Mouse (Mus musculus): ENCODE data around the gene Ctdnep1. TPM values are rescaled to one million over a fixed set of nuclear protein-coding genes. Genes with fewer than 3 reads are reported as not detected.

The Ctdnep1 gene
- polyA plus RNA-seq, 1 experiment from 2014 or later, result 20.7 TPM

DNA sequence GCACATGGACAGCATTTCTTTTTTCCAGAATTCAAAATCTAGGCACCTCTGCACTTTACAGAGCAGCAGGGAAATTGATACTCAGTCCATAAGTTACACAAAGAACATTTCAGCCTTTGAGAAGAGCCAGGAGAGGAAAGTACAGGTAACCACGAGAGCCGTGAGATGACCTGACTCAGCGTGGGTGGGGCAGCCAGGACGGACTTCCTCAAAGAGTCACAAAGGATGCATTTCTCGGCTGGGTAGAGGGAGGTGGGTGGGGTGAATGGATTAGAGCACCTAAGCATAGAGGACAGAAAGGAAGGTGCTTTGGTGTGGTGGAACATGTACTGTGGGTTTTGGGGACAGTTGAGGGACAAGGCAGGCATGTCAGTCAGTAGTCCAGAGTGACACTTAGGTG lies 19.1 kb upstream of the Ctdnep1 start:
- Histone ChIP-seq H3K27me3 (replicated peaks; ENCODE audit: control insufficient read depth, insufficient read depth, low read length) (peaks cover 15% of the 10 kb centered on the region), H3K4me1 (ENCODE audit: control insufficient read depth, insufficient read depth, low read length) (peaks cover 9% of the 10 kb centered on the region; the same call in 1 of the 2 replicates), H3K9ac (ENCODE audit: low read depth, low read length) (peak overlapping the region; percentile 43; the same call in 1 of the 2 replicates), H3K4me3 (ENCODE audit: low read length) (no peak overlapping the region), H3K4me2 (ENCODE audit: low read depth, low read length) (peak overlapping the region; percentile 12; the same call in 1 of the 2 replicates), H3K36me3 (ENCODE audit: control insufficient read depth, insufficient read depth, low read length) (no peaks in the 10 kb centered on the region), H3K27ac (ENCODE audit: low read length) (peak overlapping the region; percentile 92), H3K9me3 (ENCODE audit: control insufficient read depth, low read length) (no peaks in the 10 kb centered on the region)
- WGBS, result 25% methylated on average over 5 of the region's 5 CpGs
- ATAC-seq, result peak; percentile 39

DNA sequence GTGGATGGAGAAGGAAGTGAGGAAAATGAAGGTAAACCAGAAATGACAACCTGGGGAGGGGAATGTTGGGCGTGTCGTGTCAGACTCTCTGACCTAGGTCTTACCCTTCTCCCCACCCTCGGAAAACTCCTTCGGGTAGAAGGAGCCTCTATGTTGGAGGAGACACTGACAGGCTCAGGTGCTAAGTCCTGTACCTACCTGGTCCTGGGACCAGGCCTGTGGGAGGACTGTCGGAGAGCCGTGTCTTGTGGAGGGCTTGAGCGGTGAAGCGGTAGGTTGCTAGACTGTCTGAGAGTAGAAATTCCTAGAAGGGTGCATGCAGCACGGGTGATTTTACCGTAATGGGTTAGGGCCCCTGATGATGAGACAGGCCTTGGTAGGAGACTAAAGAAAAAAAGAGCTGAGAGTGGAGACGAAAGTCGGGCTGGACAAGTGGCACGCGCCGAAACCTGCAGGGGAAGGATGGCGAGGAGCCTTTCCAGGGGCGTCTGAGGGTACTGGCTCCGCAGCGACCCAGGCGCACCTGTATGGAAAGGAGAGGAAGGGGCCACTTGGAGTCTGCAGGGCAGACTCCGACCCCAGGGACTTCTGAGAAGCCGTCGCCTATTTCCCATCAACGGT lies 16.2 kb upstream of the Ctdnep1 start, which contains the start of gene Cldn7:
TSS of gene Cldn7 (plus strand) at position 130 of the 621 bp plus-strand sequence.
- Histone ChIP-seq H3K9ac (ENCODE audit: low read depth, low read length) (peak within 1 kb of the TSS; percentile 81), H3K27ac (ENCODE audit: low read length) (peak within 1 kb of the TSS; percentile 97), H3K27me3 (replicated peaks; ENCODE audit: control insufficient read depth, insufficient read depth, low read length) (peaks cover 15% of the 10 kb centered on the region), H3K4me3 (ENCODE audit: low read length) (peak within 1 kb of the TSS; percentile 62), H3K4me1 (ENCODE audit: control insufficient read depth, insufficient read depth, low read length) (peaks cover 13% of the 10 kb centered on the region), H3K9me3 (ENCODE audit: control insufficient read depth, low read length) (no peaks in the 10 kb centered on the region), H3K36me3 (ENCODE audit: control insufficient read depth, insufficient read depth, low read length) (no peaks in the 10 kb centered on the region), H3K4me2 (ENCODE audit: low read depth, low read length) (peak within 1 kb of the TSS; percentile 47)
- 7% methylated on average over 24 of the region's 24 CpGs for WGBS
- no peak for ATAC-seq

DNA sequence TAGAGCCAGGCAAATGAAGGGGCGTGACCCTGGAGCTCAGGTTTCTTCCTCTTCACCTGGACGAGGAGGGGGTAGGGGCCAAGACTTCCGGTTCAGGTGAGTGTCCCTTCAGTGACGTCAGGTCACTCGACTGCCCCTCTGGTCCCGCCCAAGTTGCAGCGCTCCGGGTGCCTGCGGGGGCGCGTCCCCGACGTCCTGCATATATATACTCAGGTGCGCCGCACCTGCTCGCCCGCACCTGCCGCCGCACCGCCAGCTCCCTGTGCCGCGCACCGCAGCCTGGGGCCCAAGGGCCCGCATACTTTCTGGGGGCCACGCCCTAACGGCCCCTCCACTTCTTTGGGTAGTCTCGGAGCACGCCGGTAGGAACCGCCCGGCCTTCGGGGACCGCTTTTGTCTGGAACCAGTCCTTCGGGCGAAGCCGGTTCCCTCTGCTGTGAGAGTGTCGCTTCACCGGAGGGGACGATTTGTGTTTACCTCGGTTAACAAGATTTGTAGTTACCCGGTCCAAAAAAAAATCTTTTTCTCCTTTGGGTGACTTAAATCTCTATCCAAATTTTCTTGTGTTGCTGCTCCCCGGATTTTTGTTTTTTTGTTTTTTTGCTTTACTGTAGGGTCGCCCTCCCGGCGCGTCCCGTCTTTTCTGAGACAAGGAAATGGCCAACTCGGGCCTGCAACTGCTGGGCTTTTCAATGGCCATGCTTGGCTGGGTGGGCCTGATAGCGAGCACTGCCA lies 15.5 kb upstream of the Ctdnep1 start:
- H3K4me3 ChIP-seq (ENCODE audit: low read length), result peak overlapping the region; percentile 62
- peak overlapping the region; percentile 50; the same call in 1 of the 2 replicates for H3K4me2 ChIP-seq (ENCODE audit: low read depth, low read length)
- H3K9ac ChIP-seq (ENCODE audit: low read depth, low read length), result peak overlapping the region; percentile 81
- peak overlapping the region; percentile 97 for H3K27ac ChIP-seq (ENCODE audit: low read length)
- H3K9me3 ChIP-seq (ENCODE audit: control insufficient read depth, low read length), result no peaks in the 10 kb centered on the region
- WGBS, result 2% methylated on average over 49 of the region's 49 CpGs
- H3K4me1 ChIP-seq (ENCODE audit: control insufficient read depth, insufficient read depth, low read length), result peaks cover 14% of the 10 kb centered on the region
- no peaks in the 10 kb centered on the region for H3K36me3 ChIP-seq (ENCODE audit: control insufficient read depth, insufficient read depth, low read length)
- H3K27me3 ChIP-seq (replicated peaks; ENCODE audit: control insufficient read depth, insufficient read depth, low read length), result peaks cover 15% of the 10 kb centered on the region
- ATAC-seq, result peak; percentile 68

DNA sequence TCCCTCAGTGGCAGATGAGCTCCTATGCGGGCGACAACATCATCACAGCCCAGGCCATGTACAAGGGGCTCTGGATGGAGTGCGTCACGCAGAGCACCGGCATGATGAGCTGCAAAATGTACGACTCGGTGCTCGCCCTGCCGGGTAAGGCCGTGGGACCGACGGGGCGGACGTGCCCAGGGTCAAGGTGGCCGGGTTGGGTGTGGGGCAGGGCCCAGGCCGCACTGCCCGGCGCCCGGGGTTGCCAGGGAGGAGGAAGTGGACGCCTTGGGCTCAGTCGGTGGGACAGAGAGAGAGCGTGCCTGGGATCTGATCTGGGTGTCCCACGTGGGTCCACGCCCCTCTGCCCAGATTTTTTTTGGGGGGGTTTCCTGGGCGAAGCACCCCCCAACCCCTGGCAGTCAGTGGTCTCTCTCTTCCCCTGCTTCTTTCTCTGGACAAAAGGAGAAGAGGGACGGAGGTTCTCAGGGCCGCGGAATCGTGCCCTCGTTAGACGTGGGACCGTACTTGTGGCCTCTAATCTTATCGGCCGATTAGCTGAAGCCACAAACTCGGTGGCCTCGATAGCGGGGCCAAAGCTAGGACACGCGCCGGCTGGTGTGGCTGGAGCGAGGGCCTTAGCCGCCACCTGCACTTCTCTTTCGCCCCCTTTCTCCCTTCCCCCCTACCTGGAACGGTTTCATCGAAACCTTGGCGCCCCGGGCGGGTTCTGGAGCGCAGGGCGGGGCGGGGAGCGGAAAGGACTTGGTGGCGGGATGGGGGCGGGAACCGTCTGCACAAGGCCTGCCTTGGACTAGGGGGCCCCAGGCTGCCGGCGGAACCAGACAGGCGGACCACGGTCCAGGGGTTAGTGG lies 14.7 kb upstream of the Ctdnep1 start:
- ATAC-seq, result peak; percentile 73
- no peaks in the 10 kb centered on the region for H3K36me3 ChIP-seq (ENCODE audit: control insufficient read depth, insufficient read depth, low read length)
- H3K4me3 ChIP-seq (ENCODE audit: low read length), result peak overlapping the region; percentile 62
- peak overlapping the region; percentile 97 for H3K27ac ChIP-seq (ENCODE audit: low read length)
- no peaks in the 10 kb centered on the region for H3K9me3 ChIP-seq (ENCODE audit: control insufficient read depth, low read length)
- 1% methylated on average over 55 of the region's 59 CpGs for WGBS
- H3K27me3 ChIP-seq (replicated peaks; ENCODE audit: control insufficient read depth, insufficient read depth, low read length), result peaks cover 15% of the 10 kb centered on the region
- peak overlapping the region; percentile 50 for H3K4me2 ChIP-seq (ENCODE audit: low read depth, low read length)
- peaks cover 12% of the 10 kb centered on the region for H3K4me1 ChIP-seq (ENCODE audit: control insufficient read depth, insufficient read depth, low read length)
- peak overlapping the region; percentile 81 for H3K9ac ChIP-seq (ENCODE audit: low read depth, low read length)

DNA sequence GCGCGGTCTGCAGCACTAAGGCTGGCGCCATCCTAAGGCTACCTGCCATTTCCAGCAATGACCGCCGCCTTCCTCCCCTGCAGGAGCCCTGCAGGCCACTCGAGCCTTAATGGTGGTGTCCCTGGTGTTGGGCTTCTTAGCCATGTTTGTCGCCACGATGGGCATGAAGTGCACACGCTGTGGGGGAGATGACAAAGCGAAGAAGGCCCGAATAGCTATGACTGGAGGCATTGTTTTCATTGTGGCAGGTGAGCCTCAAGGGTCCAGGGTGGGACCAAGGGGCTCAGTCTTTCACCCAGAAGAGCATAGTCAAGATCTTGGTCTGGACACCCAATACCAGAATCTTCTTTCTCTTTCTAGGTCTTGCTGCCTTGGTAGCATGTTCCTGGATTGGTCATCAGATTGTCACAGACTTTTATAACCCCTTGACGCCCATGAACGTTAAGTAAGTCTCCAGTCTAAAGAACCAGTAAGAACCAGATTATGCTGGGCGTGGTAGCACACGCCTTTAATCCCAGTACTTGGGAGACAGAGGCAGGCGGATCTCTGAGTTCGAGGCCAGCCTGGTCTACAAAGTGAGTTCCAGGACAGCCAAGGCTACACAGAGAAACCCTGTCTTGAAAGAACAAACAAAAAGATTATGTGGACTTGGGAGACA lies 14.0 kb upstream of the Ctdnep1 start:
- peaks cover 15% of the 10 kb centered on the region for H3K27me3 ChIP-seq (replicated peaks; ENCODE audit: control insufficient read depth, insufficient read depth, low read length)
- 28% methylated on average over 17 of the region's 17 CpGs for WGBS
- ATAC-seq, result no peak

DNA sequence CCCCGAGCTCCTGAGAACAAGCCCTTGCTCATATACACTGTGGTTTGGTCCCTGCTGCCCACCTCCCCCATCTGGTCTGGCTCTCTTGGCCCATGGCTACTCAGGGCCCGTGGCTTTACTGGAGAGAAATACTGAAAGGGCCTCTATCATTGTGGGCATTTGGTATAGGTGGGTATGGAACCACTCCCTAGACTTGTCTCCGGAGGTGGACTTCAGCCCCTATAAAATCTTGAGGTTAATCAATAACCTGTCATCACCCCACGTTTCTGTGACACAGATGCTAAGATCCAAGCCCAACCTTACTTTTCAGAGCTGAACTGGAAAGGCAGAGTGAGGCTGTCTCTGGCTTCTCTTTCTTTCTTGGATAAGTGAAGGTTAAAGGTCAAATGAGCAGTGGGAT lies 12.2 kb upstream of the Ctdnep1 start:
- peak overlapping the region; percentile 58 for H3K9ac ChIP-seq (ENCODE audit: low read depth, low read length)
- H3K4me3 ChIP-seq (ENCODE audit: low read length), result peak overlapping the region; percentile 62
- H3K27me3 ChIP-seq (replicated peaks; ENCODE audit: control insufficient read depth, insufficient read depth, low read length), result peaks cover 15% of the 10 kb centered on the region
- H3K4me2 ChIP-seq (ENCODE audit: low read depth, low read length), result peak overlapping the region; percentile 50; the same call in 1 of the 2 replicates
- peak overlapping the region; percentile 97 for H3K27ac ChIP-seq (ENCODE audit: low read length)
- ATAC-seq, result peak; percentile 66
- 52% methylated on average over 4 of the region's 4 CpGs for WGBS
- H3K4me1 ChIP-seq (ENCODE audit: control insufficient read depth, insufficient read depth, low read length), result peaks cover 12% of the 10 kb centered on the region
- H3K9me3 ChIP-seq (ENCODE audit: control insufficient read depth, low read length), result no peaks in the 10 kb centered on the region
- H3K36me3 ChIP-seq (ENCODE audit: control insufficient read depth, insufficient read depth, low read length), result 0 out of 2 replicates have a peak, but pooled peaks cover 2% of the 10 kb centered on the region

More for the DNA sequence above, 14.0 kb upstream of the Ctdnep1 start:
- Histone ChIP-seq H3K4me1 (ENCODE audit: control insufficient read depth, insufficient read depth, low read length) (peaks cover 12% of the 10 kb centered on the region), H3K4me3 (ENCODE audit: low read length) (peak overlapping the region; percentile 62), H3K27ac (ENCODE audit: low read length) (peak overlapping the region; percentile 97), H3K9ac (ENCODE audit: low read depth, low read length) (peak overlapping the region; percentile 81), H3K9me3 (ENCODE audit: control insufficient read depth, low read length) (no peaks in the 10 kb centered on the region), H3K36me3 (ENCODE audit: control insufficient read depth, insufficient read depth, low read length) (0 out of 2 replicates have a peak, but pooled peaks cover 2% of the 10 kb centered on the region), H3K4me2 (ENCODE audit: low read depth, low read length) (peak overlapping the region; percentile 50)

DNA sequence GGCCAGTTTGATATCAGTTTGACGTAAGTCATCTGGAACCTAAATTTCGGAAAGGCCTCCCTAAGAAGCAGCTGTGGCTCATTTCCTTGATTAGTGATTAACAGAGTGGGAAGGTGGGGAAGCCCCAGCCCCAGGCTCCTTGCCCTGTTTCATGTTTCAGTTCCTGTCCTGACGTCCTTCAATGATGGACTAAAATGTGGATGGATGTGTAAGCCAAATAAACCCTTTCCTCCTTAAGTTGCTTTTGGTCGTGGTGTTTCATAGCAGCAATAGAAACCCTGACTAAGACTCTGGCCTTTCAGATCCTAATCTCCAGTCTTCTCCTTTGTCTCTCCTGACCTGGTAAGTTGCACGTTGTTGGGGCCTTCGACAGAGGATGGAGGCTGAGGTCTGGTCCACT lies 10.7 kb upstream of the Ctdnep1 start:
- H3K4me2 ChIP-seq (ENCODE audit: low read depth, low read length), result no peak overlapping the region
- peaks cover 5% of the 10 kb centered on the region; the same call in 1 of the 2 replicates for H3K36me3 ChIP-seq (ENCODE audit: control insufficient read depth, insufficient read depth, low read length)
- H3K9me3 ChIP-seq (ENCODE audit: control insufficient read depth, low read length), result no peaks in the 10 kb centered on the region
- ATAC-seq, result no peak
- H3K27ac ChIP-seq (ENCODE audit: low read length), result peak overlapping the region; percentile 97
- 61% methylated on average over 6 of the region's 6 CpGs for WGBS
- peaks cover 6% of the 10 kb centered on the region for H3K27me3 ChIP-seq (replicated peaks; ENCODE audit: control insufficient read depth, insufficient read depth, low read length)
- no peak overlapping the region; the same call in 1 of the 2 replicates for H3K9ac ChIP-seq (ENCODE audit: low read depth, low read length)
- H3K4me3 ChIP-seq (ENCODE audit: low read length), result no peak overlapping the region
- H3K4me1 ChIP-seq (ENCODE audit: control insufficient read depth, insufficient read depth, low read length), result peaks cover 12% of the 10 kb centered on the region

DNA sequence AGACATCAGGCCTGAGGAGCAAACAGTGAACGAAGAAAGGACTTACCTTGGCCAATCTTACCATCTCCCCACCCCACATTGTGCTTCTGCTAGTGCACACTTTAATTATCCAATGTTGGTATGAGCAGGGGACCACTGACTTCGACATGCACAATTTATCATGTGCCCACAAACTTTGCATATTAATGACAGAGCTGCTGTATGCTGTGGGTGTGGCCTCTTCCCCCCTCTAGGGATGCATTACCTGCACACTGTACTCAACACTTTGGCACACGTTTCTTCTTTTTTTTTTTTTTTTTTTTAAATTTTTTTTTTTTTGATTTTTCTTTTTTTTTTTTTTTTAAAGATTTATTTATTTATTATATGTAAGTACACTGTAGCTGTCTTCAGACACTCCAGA lies 10.2 kb upstream of the Ctdnep1 start:
- no peak overlapping the region for H3K4me2 ChIP-seq (ENCODE audit: low read depth, low read length)
- no peak overlapping the region for H3K4me3 ChIP-seq (ENCODE audit: low read length)
- H3K27ac ChIP-seq (ENCODE audit: low read length), result peak overlapping the region; percentile 97
- H3K9ac ChIP-seq (ENCODE audit: low read depth, low read length), result no peak overlapping the region; the same call in 1 of the 2 replicates
- no peak for ATAC-seq
- H3K27me3 ChIP-seq (replicated peaks; ENCODE audit: control insufficient read depth, insufficient read depth, low read length), result 0 out of 2 replicates have a peak, but pooled peaks cover 3% of the 10 kb centered on the region
- H3K9me3 ChIP-seq (ENCODE audit: control insufficient read depth, low read length), result no peaks in the 10 kb centered on the region
- WGBS, result 55% methylated on average over 3 of the region's 3 CpGs
- peaks cover 9% of the 10 kb centered on the region for H3K4me1 ChIP-seq (ENCODE audit: control insufficient read depth, insufficient read depth, low read length)
- peaks cover 5% of the 10 kb centered on the region; the same call in 1 of the 2 replicates for H3K36me3 ChIP-seq (ENCODE audit: control insufficient read depth, insufficient read depth, low read length)

Measured in intestine, embryonic 16.5 days (tissue).